Mouse (Mus musculus): ENCODE results near the gene Mfsd8. TPM values are rescaled to one million over a fixed set of nuclear protein-coding genes. Genes with fewer than 3 reads are reported as not detected.
"Not testable (repeated sequence)": the region's sequence is repeated elsewhere in the genome, so short reads cannot be mapped to it uniquely, and the experiment has no call there.

The Mfsd8 gene
- 7.7 and 8.1 TPM in 2 replicates for polyA plus RNA-seq (2014; fragmentation: Nextera tagmentation; extraction: Ambion mirVana)

- not testable (repeated sequence) for H3K9me3 ChIP-seq (ENCODE audit: control insufficient read depth, low read length); H3K36me3 ChIP-seq (ENCODE audit: control insufficient read depth, insufficient read depth, low read length); H3K27me3 ChIP-seq (replicated peaks; ENCODE audit: control insufficient read depth, insufficient read depth, low read length); H3K4me1 ChIP-seq (ENCODE audit: control insufficient read depth, insufficient read depth, low read length)
- Histone ChIP-seq H3K27ac (replicated peaks; ENCODE audit: low read depth, low read length) (peak within 1 kb of the TSS; percentile 80), H3K9ac (ENCODE audit: low read depth, low read length) (peak within 1 kb of the TSS; percentile 67), H3K4me2 (ENCODE audit: low read depth, low read length) (peak within 1 kb of the TSS; percentile 70), H3K4me3 (ENCODE audit: low read depth, low read length) (peak within 1 kb of the TSS; percentile 49)
- peak; percentile 100 for ATAC-seq (ENCODE audit: low read depth)
- peak; percentile 97 for DNase-seq (ENCODE audit: low spot score)
- 3% methylated on average over 17 of the region's 39 CpGs for WGBS
These were observed at the start of gene Mfsd8 for GRCm38 (mm10) chr3:40846473-40846956. TSS of gene Mfsd8 (minus strand) at chr3:40846886.

GRCm38 (mm10) chr3:40894336-40894735 is 47.6 kb upstream of the Mfsd8 start:
- Histone ChIP-seq H3K9ac (ENCODE audit: low read depth, low read length) (peak overlapping the region; percentile 67), H3K4me2 (ENCODE audit: low read depth, low read length) (peak overlapping the region; percentile 73), H3K4me3 (ENCODE audit: low read depth, low read length) (peak overlapping the region; percentile 53)
- not testable (repeated sequence) for H3K27me3 ChIP-seq (replicated peaks; ENCODE audit: control insufficient read depth, insufficient read depth, low read length); H3K27ac ChIP-seq (replicated peaks; ENCODE audit: low read depth, low read length); H3K4me1 ChIP-seq (ENCODE audit: control insufficient read depth, insufficient read depth, low read length); H3K36me3 ChIP-seq (ENCODE audit: control insufficient read depth, insufficient read depth, low read length); H3K9me3 ChIP-seq (ENCODE audit: control insufficient read depth, low read length); ATAC-seq (ENCODE audit: low read depth)
- under 1% methylated on average over 13 of the region's 24 CpGs for WGBS
- DNase-seq (ENCODE audit: low spot score), result peak; percentile 20

- DNase-seq (ENCODE audit: low spot score) (peak; percentile 98), ATAC-seq (ENCODE audit: low read depth) (peak; percentile 100)
- not testable (repeated sequence) for H3K36me3 ChIP-seq (ENCODE audit: control insufficient read depth, insufficient read depth, low read length); H3K27me3 ChIP-seq (replicated peaks; ENCODE audit: control insufficient read depth, insufficient read depth, low read length); H3K9me3 ChIP-seq (ENCODE audit: control insufficient read depth, low read length); H3K4me1 ChIP-seq (ENCODE audit: control insufficient read depth, insufficient read depth, low read length)
- peak overlapping the region; percentile 66 for H3K9ac ChIP-seq (ENCODE audit: low read depth, low read length)
- H3K27ac ChIP-seq (replicated peaks; ENCODE audit: low read depth, low read length), result peak overlapping the region; percentile 52
- WGBS, result 0% methylated on average over 18 of the region's 38 CpGs
- peak overlapping the region; percentile 73 for H3K4me2 ChIP-seq (ENCODE audit: low read depth, low read length)
- H3K4me3 ChIP-seq (ENCODE audit: low read depth, low read length), result peak overlapping the region; percentile 53
These were observed 47.2 kb upstream of the Mfsd8 start for GRCm38 (mm10) chr3:40893816-40894258.

- not testable (repeated sequence) for H3K4me3 ChIP-seq (ENCODE audit: low read depth, low read length); H3K9me3 ChIP-seq (ENCODE audit: control insufficient read depth, low read length); H3K36me3 ChIP-seq (ENCODE audit: control insufficient read depth, insufficient read depth, low read length); H3K4me2 ChIP-seq (ENCODE audit: low read depth, low read length); ATAC-seq (ENCODE audit: low read depth); H3K27me3 ChIP-seq (replicated peaks; ENCODE audit: control insufficient read depth, insufficient read depth, low read length); H3K9ac ChIP-seq (ENCODE audit: low read depth, low read length); H3K27ac ChIP-seq (replicated peaks; ENCODE audit: low read depth, low read length); H3K4me1 ChIP-seq (ENCODE audit: control insufficient read depth, insufficient read depth, low read length); DNase-seq (ENCODE audit: low spot score)
- WGBS, result 92% methylated on average over 3 of the region's 3 CpGs
These were observed 6.5 kb upstream of the Mfsd8 start for GRCm38 (mm10) chr3:40853123-40853738.

GRCm38 (mm10) chr3:40847936-40848335 is 1.2 kb upstream of the Mfsd8 start:
- WGBS, result 94% methylated on average over 2 of the region's 2 CpGs
- ATAC-seq (ENCODE audit: low read depth); H3K36me3 ChIP-seq (ENCODE audit: control insufficient read depth, insufficient read depth, low read length): not testable (repeated sequence)

GRCm38 (mm10) chr3:40847018-40847417 is 332 bp upstream of the Mfsd8 start:
- H3K9me3 ChIP-seq (ENCODE audit: control insufficient read depth, low read length); H3K27ac ChIP-seq (replicated peaks; ENCODE audit: low read depth, low read length): not testable (repeated sequence)

More at GRCm38 (mm10) chr3:40847936-40848335, 1.2 kb upstream of the Mfsd8 start:
- DNase-seq (ENCODE audit: low spot score); H3K4me1 ChIP-seq (ENCODE audit: control insufficient read depth, insufficient read depth, low read length); H3K4me2 ChIP-seq (ENCODE audit: low read depth, low read length); H3K27me3 ChIP-seq (replicated peaks; ENCODE audit: control insufficient read depth, insufficient read depth, low read length); H3K27ac ChIP-seq (replicated peaks; ENCODE audit: low read depth, low read length); H3K9me3 ChIP-seq (ENCODE audit: control insufficient read depth, low read length); H3K9ac ChIP-seq (ENCODE audit: low read depth, low read length); H3K4me3 ChIP-seq (ENCODE audit: low read depth, low read length): not testable (repeated sequence)

GRCm38 (mm10) chr3:40846957-40847017 is 101 bp upstream of the Mfsd8 start, which contains the start of gene Abhd18:
TSS of gene Abhd18 (plus strand) at chr3:40846970.
- Histone ChIP-seq H3K4me3 (ENCODE audit: low read depth, low read length) (peak within 1 kb of the TSS; percentile 49), H3K9ac (ENCODE audit: low read depth, low read length) (peak within 1 kb of the TSS; percentile 67), H3K27ac (replicated peaks; ENCODE audit: low read depth, low read length) (peak within 1 kb of the TSS; percentile 80), H3K4me2 (ENCODE audit: low read depth, low read length) (peak within 1 kb of the TSS; percentile 70)
- DNase-seq (ENCODE audit: low spot score); H3K9me3 ChIP-seq (ENCODE audit: control insufficient read depth, low read length); H3K27me3 ChIP-seq (replicated peaks; ENCODE audit: control insufficient read depth, insufficient read depth, low read length); H3K4me1 ChIP-seq (ENCODE audit: control insufficient read depth, insufficient read depth, low read length); H3K36me3 ChIP-seq (ENCODE audit: control insufficient read depth, insufficient read depth, low read length); ATAC-seq (ENCODE audit: low read depth): not testable (repeated sequence)
- whole genome bisulfite sequencing, result no CpG with 5 or more reads among the region's 4 CpGs

More at GRCm38 (mm10) chr3:40847018-40847417, 332 bp upstream of the Mfsd8 start:
- H3K4me3 ChIP-seq (ENCODE audit: low read depth, low read length), result peak overlapping the region; percentile 49
- ATAC-seq (ENCODE audit: low read depth) (peak; percentile 54; the same call in 1 of the 2 replicates), DNase-seq (ENCODE audit: low spot score) (peak; percentile 18)
- H3K36me3 ChIP-seq (ENCODE audit: control insufficient read depth, insufficient read depth, low read length); H3K27me3 ChIP-seq (replicated peaks; ENCODE audit: control insufficient read depth, insufficient read depth, low read length); H3K4me1 ChIP-seq (ENCODE audit: control insufficient read depth, insufficient read depth, low read length): not testable (repeated sequence)
- H3K9ac ChIP-seq (ENCODE audit: low read depth, low read length), result peak overlapping the region; percentile 58
- WGBS, result 2% methylated on average over 7 of the region's 21 CpGs
- H3K4me2 ChIP-seq (ENCODE audit: low read depth, low read length), result peak overlapping the region; percentile 70

- peak overlapping the region; percentile 67 for H3K9ac ChIP-seq (ENCODE audit: low read depth, low read length)
- not testable (repeated sequence) for H3K9me3 ChIP-seq (ENCODE audit: control insufficient read depth, low read length); DNase-seq (ENCODE audit: low spot score); ATAC-seq (ENCODE audit: low read depth); H3K27me3 ChIP-seq (replicated peaks; ENCODE audit: control insufficient read depth, insufficient read depth, low read length); H3K36me3 ChIP-seq (ENCODE audit: control insufficient read depth, insufficient read depth, low read length); H3K27ac ChIP-seq (replicated peaks; ENCODE audit: low read depth, low read length); H3K4me1 ChIP-seq (ENCODE audit: control insufficient read depth, insufficient read depth, low read length)
- H3K4me3 ChIP-seq (ENCODE audit: low read depth, low read length), result peak overlapping the region; percentile 49; the same call in 1 of the 2 replicates
- peak overlapping the region; percentile 65 for H3K4me2 ChIP-seq (ENCODE audit: low read depth, low read length)
- WGBS, result 80% methylated on average over 5 of the region's 6 CpGs
These were observed 1.2 kb downstream of the Mfsd8 start for GRCm38 (mm10) chr3:40845521-40845920.

GRCm38 (mm10) chr3:40813275-40813674 is 33.4 kb downstream of the Mfsd8 start:
- no peak for ATAC-seq (ENCODE audit: low read depth)

More at GRCm38 (mm10) chr3:40813275-40813674, 33.4 kb downstream of the Mfsd8 start:
- Histone ChIP-seq H3K27me3 (replicated peaks; ENCODE audit: control insufficient read depth, insufficient read depth, low read length) (no peaks in the 10 kb centered on the region), H3K9ac (ENCODE audit: low read depth, low read length) (no peak overlapping the region), H3K27ac (replicated peaks; ENCODE audit: low read depth, low read length) (no peak overlapping the region), H3K4me3 (ENCODE audit: low read depth, low read length) (no peak overlapping the region), H3K9me3 (ENCODE audit: control insufficient read depth, low read length) (no peaks in the 10 kb centered on the region), H3K4me1 (ENCODE audit: control insufficient read depth, insufficient read depth, low read length) (no peaks in the 10 kb centered on the region), H3K4me2 (ENCODE audit: low read depth, low read length) (no peak overlapping the region), H3K36me3 (ENCODE audit: control insufficient read depth, insufficient read depth, low read length) (peaks cover 78% of the 10 kb centered on the region)
- 95% methylated on average over 2 of the region's 2 CpGs for WGBS
- no peak for DNase-seq (ENCODE audit: low spot score)

Measured in embryonic facial prominence, embryonic 14.5 days (tissue).